Mouse (Mus musculus) urinary bladder, postnatal 4 days (tissue): ENCODE results near the gene Gss.

ENCODE experiments used
- DNase-seq, 2 experiments: peaks; one replicate each; pipeline ENCODE4 v3.0.0; 2021 to 2022; ENCODE audit warnings: low spot score in 2 of 2

The Gss gene

GRCm38 (mm10) chr2:155517455-155518423 lies 74.9 kb downstream of the Gss start, which contains the start of the genes Acss2 and Ggt7:
TSS of gene Acss2 (plus strand) at chr2:155517948.
TSS of gene Ggt7 (minus strand) at chr2:155518237.
- DNase-seq: peak; percentile 96 to 97

- no peak for DNase-seq
Observed at GRCm38 (mm10) chr2:155515941-155516340, 76.7 kb downstream of the Gss start.

- DNase-seq: peak; percentile 55 to 69
Observed at GRCm38 (mm10) chr2:155514666-155515065, 77.9 kb downstream of the Gss start.

GRCm38 (mm10) chr2:155513543-155513942 lies 79.1 kb downstream of the Gss start:
- DNase-seq: no peak
